Mouse (Mus musculus) liver, postnatal 0 days (tissue): ENCODE results near the gene Astn2.

Experiments
- CTCF ChIP-seq: sonication (generic); IDR thresholded peaks from 2 replicates; pipeline ENCODE4 v1.5.1; 2016; ENCODE audit warnings: antibody characterized with exemption, low read depth
- EP300 ChIP-seq: IDR thresholded peaks from 2 replicates; pipeline ENCODE4 v1.6.1; 2016; ENCODE audit warnings: antibody characterized with exemption, low read depth, mild to moderate bottlenecking

DNA sequence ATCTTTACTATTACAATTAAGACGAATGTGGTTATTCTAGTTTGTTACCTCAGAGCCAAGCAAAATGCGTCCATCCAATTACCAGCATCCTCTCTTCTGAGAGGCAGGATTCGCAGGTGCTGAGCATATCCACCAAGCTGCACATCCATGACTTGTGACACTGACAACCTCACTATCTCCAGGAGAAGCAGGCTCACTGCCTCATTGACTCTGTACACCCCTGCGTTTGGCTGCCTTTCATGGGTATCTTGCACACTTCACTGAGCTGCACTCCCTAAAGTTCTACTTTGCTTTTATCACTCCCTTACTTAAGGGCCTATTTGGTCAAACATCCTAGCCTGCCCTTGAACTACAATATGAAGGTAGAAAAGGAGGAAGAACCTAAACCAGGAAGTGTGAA is 633.5 kb downstream of the Astn2 start:
- no peak for TF ChIP-seq EP300
- TF ChIP-seq CTCF: no peak
